Comparison of ENCODE assay signal across 8 mouse cellular contexts in the genomic region with DNA sequence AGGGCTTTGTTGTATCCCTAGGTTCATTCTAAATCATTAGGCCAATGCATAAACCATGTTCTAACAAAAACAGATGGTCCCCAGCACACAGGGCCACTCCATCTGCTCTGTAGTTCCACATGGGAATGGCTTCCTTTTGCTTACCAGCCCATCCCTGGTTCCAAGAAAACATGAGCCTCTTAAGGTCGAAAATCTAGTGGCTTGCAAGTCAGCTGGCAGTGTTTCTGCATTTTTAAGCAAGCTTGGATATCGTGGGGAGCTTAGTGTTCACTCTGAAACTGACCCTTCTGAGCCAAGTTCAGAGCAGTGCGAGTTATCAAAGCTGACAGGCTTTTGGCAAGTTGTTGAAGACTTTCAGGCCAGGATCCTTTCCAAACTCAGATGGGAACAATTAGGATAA.
DNase-seq lines count a peak whose midpoint lies in the region; ATAC-seq and TF ChIP-seq lines count a peak whose summit lies in the region.

No protein-coding gene starts in this region.

- WGBS in liver, postnatal 0 days (ENCODE audit: insufficient replicate concordance), result 42% methylated on average over 3 of the region's 3 CpGs
- 61% methylated on average over 3 of the region's 3 CpGs for WGBS in neural tube, embryonic 15.5 days

- no peaks in the 10 kb centered on the region for H3K27me3 ChIP-seq in liver, postnatal 0 days (ENCODE audit: insufficient read depth, low read length)
- H3K27me3 ChIP-seq in neural tube, embryonic 15.5 days (replicated peaks), result no peaks in the 10 kb centered on the region

- no peak overlapping the region for H3K4me2 ChIP-seq in liver, postnatal 0 days (ENCODE audit: low read depth, low read length)
- H3K4me2 ChIP-seq in neural tube, embryonic 15.5 days, result no peak overlapping the region

- peak; percentile 5 for DNase-seq in liver
- no peak for DNase-seq in liver, postnatal 0 days
- DNase-seq in fat pad, adult 2 months (ENCODE audit: extremely low read depth, low read depth, low spot score), result peak; percentile 5
- peak; percentile 50 for DNase-seq in heart, postnatal 4 days
- peak; percentile 25 for DNase-seq in layer of hippocampus, adult 9-10 months (ENCODE audit: low spot score)
- DNase-seq in ovary, postnatal 36 days (ENCODE audit: low spot score), result peak; percentile 5
- DNase-seq in thymus, postnatal 36 days, result no peak

- no peak overlapping the region for H3K4me3 ChIP-seq in liver, postnatal 0 days (ENCODE audit: low read depth, low read length)
- H3K4me3 ChIP-seq in neural tube, embryonic 15.5 days (replicated peaks), result no peak overlapping the region

- no peak for ATAC-seq in liver, postnatal 0 days
- no peak for ATAC-seq in neural tube, embryonic 15.5 days (ENCODE audit: low FRiP score)

- no peaks in the 10 kb centered on the region for H3K9me3 ChIP-seq in liver, postnatal 0 days (ENCODE audit: low read length)
- no peaks in the 10 kb centered on the region for H3K9me3 ChIP-seq in neural tube, embryonic 15.5 days (replicated peaks)

- no peak for TF ChIP-seq EP300 in liver, postnatal 0 days (IDR thresholded peaks at IDR 0.05; ENCODE audit: low read depth)

- H3K36me3 ChIP-seq in liver, postnatal 0 days (replicated peaks; ENCODE audit: insufficient read depth, low read length), result no peaks in the 10 kb centered on the region
- H3K36me3 ChIP-seq in neural tube, embryonic 15.5 days, result no peaks in the 10 kb centered on the region

- H3K9ac ChIP-seq in liver, postnatal 0 days (replicated peaks), result no peak overlapping the region
- no peak overlapping the region for H3K9ac ChIP-seq in neural tube, embryonic 15.5 days (replicated peaks)

- no peak overlapping the region for H3K27ac ChIP-seq in liver, postnatal 0 days (ENCODE audit: low read depth)
- no peak overlapping the region for H3K27ac ChIP-seq in neural tube, embryonic 15.5 days (replicated peaks)

- TF ChIP-seq CTCF in liver, postnatal 0 days (IDR thresholded peaks at IDR 0.05; ENCODE audit: low read depth), result no peak

- no peaks in the 10 kb centered on the region for H3K4me1 ChIP-seq in liver, postnatal 0 days (ENCODE audit: insufficient read depth)
- H3K4me1 ChIP-seq in neural tube, embryonic 15.5 days, result no peaks in the 10 kb centered on the region

Comparison
In these comparisons a context has a peak if more than half of its experiments do, and no peak if none do; other contexts are left out.
1. DNase-seq: peak in liver (single experiment), fat pad, adult 2 months (single experiment), heart, postnatal 4 days (single experiment), layer of hippocampus, adult 9-10 months (single experiment) and ovary, postnatal 36 days (single experiment); none in liver, postnatal 0 days (single experiment) and thymus, postnatal 36 days (0 of 2).